Mouse (Mus musculus): ENCODE measurements around the gene Htr1f.

GRCm38 (mm10) chr16:65018710-65019109, 86.9 kb downstream of the Htr1f start:
- TF ChIP-seq CTCF (conservative IDR thresholded peaks at IDR 0.05; ENCODE audit: low read length) = no peak
- TF ChIP-seq POU5F1 (IDR thresholded peaks at IDR 0.05; ENCODE audit: borderline replicate concordance, low read length) = no peak
- TF ChIP-seq NANOG (IDR thresholded peaks at IDR 0.05; ENCODE audit: borderline replicate concordance, low read length) = no peak

Measured in E14TG2a.4 (cell line).